Mouse (Mus musculus): ENCODE measurements around the gene Ctsw.

DNA sequence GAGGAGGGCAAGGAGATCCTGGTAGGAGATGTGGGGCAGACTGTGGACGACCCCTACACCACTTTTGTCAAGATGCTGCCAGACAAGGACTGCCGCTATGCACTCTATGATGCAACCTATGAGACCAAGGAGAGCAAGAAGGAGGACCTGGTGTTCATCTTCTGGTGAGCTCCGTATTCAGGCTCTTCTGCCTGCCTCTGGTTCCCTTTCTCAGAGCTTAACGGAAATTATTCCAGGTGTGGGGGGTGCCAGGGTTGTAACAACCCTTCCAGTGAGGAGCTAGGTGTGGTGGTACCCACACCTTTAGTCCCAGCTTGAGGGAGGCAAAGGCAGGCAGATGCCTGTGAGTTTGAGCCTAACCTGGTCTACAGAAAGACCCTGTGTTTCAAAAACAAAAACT, 24.3 kb upstream of the Ctsw start:
- TF ChIP-seq CTCF (IDR thresholded peaks at IDR 0.05; ENCODE audit: low read depth, low read length) (no peak), GATA1 (IDR thresholded peaks at IDR 0.05; ENCODE audit: borderline replicate concordance, low read length) (no peak), TAL1 (conservative IDR thresholded peaks at IDR 0.05; ENCODE audit: low read depth, low read length) (no peak), GATA2 (IDR thresholded peaks at IDR 0.05; ENCODE audit: borderline replicate concordance, low read depth, low read length) (no peak), POLR2AphosphoS5 (IDR thresholded peaks at IDR 0.05; ENCODE audit: insufficient replicate concordance, low read depth, low read length) (no peak)
